Mouse (Mus musculus) cerebellum, adult 9-11 months (tissue): ENCODE results near the gene Ank3.
"Not testable (repeated sequence)": the region's sequence is repeated elsewhere in the genome, so short reads cannot be mapped to it uniquely, and the experiment has no call there.

ENCODE experiments used
- DNase-seq: peaks from one replicate; pipeline ENCODE4 v3.0.0; 2022

Ank3 gene

DNA sequence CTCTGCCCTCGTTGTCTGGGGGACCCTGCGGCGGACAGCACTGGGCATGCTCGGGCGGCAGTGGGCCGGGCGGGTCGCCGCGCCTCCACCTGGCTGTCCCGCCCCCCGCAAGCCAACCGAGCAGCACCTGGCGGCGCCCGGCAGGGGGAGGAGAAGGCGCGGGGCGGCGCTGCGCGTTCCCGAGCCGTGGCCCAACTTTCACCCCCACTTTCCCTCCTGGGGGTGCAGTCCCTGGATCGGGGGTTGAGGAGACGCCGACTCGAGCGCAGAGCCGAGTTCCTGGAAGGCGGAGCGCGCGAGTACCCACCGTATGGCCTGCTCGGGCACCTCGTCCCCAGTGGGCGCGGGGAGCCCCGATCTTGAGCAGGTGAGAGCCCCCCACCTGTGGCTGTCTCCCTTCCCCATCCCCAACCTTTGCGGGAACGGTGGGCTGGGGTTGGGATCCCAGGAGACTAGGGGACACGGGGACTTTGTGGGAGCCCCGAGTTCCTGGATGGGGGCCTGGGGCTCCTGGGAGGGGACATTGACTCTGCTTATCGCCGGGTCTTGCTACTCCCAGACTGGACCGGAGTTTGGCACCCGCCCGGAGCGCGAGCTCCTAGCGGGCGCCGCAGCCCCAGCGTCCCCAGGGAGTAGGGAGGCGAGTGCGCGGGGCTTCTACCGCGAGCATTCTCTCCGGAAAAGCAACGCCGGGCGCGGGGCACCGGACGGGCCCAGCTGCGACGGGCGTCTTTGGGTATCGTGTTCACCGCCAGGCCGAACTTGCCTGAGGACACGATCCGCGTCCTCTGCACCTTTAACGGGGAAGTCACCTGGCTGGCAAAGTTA, at the start of gene Ank3:
Gene Ank3, plus strand, starts transcription at position 11 of the 828 bp plus-strand sequence.
- no peak for DNase-seq

DNA sequence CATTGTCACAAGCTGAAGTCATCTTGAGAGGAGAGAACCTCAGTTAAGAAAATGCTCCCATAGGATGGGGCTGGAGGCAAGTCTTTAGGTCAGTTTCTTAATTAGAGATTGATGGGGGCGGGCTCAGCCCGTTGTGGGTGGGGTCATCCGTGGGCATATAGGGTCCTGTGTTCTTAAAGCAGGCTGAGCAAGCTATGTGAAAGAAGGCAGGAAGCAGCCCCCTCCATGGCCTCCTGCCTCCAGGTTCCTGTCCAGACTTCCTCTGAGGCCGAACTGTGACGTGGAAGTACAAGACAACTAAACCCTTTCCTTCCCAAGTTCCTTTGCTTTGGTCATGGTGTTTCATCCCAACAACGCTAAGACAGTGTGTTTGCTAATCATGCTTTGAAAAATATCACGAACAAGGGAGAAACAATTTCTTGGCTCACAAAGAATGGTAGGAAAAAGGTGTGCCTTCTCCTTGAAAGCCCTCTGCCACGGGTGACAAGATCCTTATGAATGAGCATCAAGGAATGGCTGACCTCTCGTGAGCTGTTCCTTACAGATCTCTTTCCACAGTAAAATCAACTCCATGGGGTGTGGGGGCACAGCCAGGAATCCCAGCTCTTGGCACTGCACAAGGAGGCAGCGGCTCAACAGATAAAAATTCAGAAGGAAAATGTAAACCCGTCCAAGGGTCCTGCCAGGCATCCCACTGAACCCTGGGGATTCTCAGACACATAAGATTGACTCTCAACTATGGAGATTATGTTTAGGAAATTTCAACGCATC, 47.3 kb upstream of the Ank3 start:
- DNase-seq: peak; percentile 14

DNA sequence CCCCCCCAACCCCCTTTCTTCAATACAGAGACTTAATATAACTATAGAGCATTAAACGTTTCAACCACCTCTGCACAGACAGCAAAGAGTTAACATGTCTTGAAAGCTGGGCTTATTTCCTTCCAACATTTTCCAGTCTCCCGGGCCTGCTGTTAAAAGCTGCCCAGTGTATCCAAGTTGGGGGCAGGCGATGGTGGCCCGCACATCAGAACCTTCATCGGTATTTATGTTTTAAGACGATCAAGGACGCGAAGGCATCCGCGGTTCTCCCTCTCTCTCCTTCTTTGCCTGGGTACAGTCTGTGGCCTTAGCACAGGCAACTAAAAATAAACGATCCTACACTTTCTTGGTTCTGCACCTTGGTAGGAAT, 46.7 kb upstream of the Ank3 start:
- no peak for DNase-seq

DNA sequence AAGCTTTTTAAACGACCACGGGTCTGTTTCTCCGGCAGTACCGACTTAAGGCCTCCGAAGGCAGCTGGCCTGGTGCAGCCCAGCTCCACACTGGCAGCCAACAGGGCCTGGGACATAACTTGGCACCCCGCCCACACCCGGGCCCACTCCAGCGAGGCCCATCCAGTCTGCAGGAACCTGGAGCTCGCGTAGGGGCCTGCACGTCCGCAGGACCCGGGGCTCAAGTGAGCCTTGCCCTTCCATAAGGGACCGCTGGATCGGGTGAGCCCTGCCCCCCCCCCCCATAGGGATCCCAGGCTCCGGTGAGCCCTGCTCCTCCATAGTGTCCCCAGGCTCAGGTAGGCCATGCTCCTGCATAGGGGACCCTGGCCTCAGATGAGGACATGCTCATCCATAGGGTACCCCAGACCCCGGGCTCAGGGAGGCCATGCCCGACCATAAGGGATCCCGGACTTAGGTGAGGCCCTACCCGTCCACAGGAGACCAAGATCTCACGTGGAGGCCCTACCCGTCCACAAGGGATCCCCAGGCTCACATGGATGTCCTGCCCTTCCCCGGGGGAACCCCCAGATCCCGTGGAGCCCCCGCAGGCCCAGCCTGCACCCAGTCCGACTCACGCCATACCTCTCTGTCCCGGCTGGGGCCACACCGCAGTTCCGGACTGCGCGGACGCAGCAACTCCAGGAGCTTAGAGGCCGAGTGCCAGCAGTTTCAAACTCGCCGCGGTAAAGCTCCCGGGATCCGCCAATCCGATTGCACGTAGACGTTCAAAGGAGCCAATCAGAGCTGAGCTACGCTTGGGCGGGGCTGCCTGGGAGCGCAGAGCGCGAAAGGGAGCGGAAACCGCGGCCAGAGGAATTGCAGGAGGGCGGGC, 46.1 kb upstream of the Ank3 start, which contains the start of gene Cdk1:
Gene Cdk1, minus strand, starts transcription at position 727 of the 874 bp plus-strand sequence.
- DNase-seq: peak; percentile 93

DNA sequence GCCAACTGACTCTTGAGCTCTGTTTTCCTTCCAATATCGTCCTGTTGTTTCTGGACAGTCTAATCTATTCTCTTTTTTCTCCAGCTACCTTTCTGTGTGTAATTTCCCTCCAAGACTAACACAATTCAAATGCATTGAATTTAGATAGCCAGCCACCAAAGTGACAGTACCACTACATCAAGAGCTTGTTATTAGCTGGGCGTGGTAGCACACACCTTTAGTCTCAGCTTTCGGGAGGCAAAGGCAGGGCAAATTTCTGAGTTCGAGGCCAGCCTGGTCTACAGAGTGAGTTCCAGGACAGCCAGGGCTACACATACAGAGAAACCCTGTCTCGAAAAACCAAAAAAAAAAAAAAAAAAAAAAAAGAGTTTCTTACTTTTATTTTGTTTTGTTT, 45.5 kb upstream of the Ank3 start:
- DNase-seq: not testable (repeated sequence)

DNA sequence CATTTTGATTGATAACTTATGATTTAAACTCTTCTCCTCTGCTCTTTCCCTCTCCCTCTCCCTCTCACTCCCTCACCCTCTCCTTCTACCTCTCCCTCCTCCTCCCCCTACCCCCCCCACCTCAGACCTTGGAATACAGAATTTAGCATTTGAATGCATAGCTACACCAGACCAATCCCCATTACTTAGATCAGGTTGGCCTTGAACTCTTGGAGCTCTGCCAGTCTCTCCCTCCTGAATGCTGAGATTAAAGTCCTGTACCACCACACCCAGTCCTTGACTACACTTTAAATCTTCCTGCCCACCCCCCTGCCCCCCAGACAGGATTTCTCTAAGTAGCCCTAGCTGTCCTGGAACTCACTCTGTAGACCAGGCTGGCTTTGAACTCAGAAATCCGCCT, 38.9 kb upstream of the Ank3 start:
- DNase-seq: no peak

DNA sequence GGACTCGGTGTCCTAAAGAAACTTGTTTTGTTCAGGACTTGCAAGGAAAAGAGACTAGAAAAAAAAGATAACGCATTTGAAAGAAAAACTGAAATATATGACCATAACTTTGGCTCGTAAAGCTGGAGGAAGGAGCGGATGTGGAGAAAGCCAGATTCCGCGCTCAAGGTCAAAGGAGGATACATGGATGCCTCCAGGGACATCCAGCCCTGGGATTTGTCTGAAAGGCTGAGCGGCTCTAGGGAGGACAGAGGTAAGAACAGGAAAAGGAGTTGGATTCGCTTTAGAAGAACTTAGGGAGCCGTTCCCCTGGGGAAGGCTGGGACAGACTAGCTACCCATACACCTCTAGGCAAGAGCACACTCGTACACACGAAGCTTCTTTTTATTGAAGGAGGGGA, 32.4 kb upstream of the Ank3 start:
- DNase-seq: no peak

DNA sequence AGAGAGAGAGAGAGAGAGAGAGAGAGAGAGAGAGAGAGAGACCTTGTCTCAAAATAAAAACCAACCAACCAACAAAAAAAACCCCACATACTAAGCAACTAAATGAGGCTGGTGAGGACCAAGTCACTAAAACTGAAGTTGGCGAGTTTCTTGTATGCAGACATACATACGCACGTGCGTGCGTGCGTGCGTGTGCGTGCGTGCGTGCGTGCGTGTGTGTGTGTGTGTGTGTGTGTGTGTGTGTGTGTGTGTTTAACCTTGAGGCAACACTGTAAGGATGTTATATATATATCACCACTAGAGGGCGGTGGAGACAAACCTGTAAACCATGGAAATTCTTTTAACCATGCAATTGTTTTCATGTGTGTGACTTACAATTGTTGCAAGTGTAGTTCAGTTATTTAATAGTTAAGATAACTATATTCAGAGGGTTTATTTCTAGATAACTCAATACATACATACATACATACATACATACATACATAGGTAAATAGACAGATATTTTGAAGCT, 31.6 kb upstream of the Ank3 start:
- no peak for DNase-seq

DNA sequence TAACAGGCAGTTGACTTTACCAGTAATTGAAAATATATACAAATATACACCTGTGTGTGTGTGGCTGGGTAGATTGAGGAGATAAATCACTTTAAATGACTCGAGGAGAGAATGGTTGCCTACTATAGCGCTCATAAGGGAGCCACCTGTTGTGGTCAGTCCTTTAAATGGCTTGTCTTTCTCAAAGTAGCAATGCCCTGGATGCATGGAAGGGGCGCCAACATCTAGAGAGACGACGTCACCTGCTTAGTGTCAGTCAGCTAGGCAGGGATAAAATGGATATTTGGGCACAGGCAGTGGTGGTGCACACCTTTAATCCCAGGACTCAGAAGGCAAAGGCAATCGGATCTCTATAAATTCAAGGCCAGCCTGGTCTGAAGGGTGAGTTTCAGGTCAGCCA, 29.3 kb upstream of the Ank3 start:
- no peak for DNase-seq

DNA sequence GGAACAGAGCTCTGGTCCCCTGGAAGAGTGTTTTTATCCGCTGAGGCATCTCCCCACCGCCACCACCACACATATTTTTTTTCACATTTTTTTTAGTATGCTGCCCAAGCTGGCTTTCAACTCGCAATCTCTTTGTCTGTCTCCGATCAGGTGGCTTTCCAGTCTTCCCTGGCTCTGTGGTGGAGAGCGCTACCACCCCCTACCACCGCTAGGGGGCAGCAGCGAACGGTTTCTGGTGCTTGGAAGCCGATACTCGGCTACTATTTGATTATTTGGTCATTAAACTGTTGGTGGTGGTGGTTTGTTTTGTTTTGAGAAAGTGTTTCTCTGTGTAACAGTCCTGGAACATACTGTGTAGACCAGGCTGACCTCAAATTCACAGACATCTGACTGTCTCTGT, 27.1 kb upstream of the Ank3 start:
- DNase-seq: no peak

DNA sequence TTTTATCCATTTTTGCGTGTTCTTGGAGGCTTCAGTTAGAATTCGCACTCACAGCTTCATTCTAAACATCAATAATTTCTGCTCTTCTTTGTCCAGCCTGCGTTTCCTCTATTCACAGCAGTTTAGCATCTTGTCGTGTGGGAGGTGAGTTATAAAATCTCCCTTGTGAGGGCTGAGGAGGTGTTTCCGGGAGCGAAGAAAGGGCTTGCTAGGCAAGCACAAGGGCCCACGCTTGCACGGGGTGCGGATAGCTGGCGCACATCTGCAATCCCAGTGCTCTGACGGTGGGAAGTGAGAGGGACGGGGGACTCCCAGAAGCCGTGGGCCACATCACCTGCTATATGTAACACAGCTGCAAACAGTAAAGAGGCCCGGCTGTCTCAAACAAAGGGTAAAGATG, 26.5 kb upstream of the Ank3 start:
- DNase-seq: no peak

DNA sequence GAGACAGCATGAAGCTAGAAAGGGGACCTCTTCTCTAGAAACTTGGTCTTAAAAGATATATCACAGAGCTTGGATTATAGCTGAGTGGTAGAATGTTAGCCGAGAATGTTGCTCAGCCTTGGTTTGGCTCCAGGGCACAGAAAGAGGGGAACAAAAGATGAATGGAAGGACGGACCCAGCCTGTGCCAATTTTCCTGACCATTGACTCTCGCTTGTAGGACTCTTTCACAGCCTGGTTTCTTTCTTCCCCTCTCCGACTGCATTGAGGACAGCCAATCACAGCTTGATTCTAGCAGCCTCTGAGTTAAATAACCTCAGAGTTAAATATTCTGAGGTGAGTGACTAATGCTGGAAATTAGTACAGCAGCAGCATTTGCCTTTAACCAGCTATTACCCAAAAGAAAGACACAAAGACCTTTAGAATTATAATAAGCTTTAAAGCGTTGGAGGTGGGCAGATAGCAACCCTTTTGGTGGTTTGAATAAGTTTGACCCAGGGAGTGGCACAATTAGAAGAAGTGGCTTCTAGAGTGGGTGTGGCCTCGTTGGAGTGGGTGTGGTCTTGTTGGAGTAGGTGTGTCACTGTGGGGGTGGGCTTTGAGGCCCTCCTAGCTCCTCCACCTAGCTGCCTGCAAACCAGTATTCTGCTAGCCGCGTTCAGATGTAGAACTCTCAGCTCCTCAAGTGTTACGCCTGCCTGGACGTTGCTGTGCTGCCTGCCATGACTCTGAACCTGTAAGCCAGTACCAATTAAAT, 24.6 kb upstream of the Ank3 start:
- no peak for DNase-seq

DNA sequence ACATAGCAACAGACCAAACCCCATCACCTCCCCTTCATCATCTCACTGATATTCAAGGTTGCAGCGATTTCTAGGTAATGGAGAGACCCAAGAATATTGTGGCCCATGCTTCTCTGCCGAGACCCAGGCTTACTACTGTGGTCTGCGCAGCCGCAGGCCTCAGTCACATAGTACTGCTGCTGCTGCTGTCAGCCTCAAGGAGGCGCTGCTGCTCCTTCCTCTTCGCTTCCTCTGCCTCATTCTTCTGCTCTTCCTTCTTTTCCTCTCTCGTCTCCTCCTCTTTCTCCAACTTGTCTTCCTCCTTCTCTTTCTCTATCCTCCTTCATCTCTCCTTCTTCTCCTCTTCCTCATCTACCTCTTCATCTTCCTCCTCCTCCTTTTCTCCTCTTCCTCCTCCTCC, 23.4 kb upstream of the Ank3 start:
- DNase-seq: no peak

DNA sequence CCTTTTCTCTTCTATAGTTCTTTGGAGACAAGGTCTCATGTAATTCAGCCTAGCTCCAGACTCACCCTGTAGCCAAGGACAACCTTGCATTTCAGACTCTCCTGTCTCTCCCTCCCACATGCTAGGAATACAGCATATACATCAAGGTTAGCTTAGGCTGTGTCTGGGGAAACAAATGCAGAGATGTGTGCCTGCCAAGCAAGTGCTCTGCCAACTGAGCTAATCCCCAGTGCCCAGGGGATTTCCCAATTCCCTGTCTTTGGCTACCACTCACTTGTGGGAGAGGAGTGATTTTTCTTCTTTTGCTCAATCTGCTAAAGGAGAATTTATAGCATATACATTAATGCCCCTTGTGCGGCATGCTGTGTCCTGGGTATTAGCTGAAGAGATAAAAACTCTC, 15.4 kb upstream of the Ank3 start:
- no peak for DNase-seq

DNA sequence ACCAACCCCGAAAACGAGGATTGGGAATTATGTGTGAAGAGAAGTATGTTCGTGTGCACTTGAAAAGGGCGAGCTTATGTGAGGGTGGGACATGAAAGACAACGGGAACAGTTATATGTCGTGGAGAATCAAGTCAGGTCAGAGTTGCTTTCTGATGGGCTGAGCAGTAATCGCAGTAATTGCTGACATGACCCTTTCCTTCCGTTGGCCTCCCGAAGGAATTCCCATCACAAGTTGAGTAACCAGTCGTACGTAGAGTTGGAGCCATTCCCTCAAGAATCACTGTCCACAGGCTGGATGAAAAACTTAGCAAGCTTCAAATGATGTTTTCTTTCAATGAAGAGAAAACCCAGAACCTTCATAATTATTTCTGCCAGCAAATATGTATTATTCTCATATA, 13.9 kb upstream of the Ank3 start:
- DNase-seq: no peak

DNA sequence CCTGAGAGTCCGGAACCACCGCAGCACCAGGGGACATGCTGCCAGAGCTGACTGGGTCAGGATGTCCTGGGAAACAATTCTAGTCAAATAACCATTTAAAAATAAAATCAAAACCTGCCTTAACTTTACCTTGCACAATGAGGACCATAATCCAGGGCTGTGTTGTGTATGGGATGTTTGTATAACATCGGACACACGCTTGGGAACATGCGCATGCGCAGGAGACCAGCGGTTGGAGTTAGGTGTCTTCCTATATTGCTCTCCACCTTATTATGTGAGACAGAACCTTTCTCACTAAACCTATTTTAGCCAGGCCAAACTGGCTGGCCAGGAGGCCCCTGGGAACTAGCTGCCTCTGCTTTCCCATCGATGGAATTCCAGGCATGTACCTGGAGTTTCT, 13.4 kb upstream of the Ank3 start:
- no peak for DNase-seq

DNA sequence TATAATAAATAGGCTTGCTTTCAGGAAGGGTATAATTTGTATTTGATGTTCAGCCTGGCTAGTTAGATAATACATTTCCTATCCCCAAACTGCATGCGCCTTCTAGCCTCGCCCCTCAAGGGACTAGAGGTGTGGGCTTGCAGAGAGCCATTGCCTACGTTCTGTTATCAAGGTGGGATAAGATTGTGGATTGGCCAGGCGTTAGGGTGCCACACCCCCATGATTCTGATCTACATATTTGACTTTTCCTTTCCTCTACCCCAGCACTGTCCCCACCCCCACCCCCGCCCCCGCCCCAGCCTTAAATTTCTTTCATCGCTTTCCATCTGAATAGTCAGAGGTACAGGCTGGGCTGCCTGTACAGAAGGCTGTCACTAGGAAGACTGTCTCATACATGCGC, 11.8 kb upstream of the Ank3 start:
- no peak for DNase-seq

DNA sequence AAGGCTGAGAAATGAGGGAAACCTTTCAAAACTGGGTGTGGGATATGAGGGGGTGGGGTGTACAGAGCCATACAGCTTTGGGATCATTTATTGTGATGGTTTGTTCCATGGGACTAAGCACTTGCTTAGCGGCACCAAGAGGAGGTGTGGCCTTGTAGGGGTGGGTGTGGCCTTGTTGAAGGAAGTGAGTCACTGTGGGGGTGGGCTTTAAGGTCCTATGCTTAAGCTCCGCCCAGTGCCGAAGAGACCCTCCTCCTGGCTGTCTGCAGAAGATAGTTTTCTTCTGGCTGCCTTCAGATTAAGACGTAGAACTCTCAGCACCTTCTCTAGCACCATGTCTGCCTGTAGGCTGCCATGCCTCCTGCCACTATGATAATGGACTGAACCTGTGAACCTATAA, 9.1 kb upstream of the Ank3 start:
- DNase-seq: no peak

DNA sequence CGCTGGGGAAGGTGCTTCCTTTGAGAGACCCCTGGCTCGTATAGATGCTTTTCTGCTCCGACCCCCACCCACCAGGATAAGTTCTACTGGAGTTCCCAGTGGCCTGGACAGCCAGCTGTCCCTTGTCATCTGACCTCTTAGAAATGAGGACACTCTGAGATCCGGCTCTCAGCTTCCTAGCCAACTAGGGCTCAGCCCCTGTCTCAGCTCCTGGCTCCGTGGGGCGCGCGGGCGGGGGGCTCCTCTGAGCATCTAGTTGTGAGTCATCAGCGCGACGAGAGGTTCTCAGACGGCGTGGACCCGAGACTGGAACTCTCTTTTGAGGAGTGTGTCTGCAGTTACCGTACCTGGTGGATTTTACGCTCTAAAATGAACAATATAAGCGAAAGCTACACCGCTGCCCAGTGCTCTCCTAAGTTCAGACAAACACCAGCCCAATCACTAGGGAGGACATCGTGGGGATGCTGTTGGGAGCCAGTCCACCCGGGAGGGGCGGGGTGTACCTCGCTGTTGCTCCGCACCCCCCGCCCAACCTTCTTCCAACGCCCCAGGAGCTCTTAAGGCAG, 293 bp upstream of the Ank3 start:
- DNase-seq: no peak

DNA sequence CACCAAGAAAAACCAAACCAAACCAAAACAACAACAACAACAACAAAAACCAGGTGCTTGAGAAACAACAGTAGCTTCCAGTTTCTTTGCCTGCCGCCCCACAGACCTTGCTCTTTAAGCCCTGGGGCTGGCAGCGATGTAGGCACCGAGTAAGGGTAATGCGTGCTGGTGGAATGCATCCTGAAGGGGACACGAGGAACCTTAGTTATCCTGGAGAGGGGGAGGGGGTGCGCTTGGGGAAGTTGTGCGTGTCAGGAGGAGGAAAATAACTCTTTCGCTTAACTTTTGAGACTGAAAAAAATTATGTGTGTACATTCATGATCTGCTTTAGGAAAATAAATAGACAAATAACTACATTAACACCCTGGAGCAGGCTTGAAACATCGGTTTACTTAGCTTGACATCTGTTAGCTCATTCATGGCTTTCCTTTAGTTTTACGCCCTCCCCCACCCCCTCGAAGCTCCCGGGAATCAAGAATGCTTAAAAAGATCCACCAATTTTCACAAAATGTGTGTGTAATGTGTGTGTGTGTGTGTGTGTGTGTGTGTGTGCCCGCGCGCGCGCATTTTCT, 1.3 kb downstream of the Ank3 start:
- DNase-seq: no peak

DNA sequence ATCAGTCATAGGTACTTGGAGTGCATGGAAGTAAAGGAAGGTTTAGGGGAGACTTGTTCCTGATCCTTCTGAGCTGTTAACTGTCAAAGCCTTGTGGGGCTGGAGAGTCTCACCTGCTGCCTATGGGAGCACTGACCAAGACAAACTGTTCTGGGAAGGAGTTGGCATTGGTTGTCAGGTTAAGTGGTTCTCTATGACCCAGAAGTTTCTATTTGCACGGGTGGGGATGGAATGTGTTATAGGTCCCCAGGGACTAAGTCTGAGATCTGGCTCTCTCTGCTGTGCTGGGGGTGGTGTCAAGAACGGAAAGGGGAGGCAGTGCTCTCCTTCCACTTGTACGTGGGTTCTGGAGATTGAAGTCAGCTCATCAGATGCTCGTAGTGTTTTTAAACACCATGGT, 6.9 kb downstream of the Ank3 start:
- no peak for DNase-seq

DNA sequence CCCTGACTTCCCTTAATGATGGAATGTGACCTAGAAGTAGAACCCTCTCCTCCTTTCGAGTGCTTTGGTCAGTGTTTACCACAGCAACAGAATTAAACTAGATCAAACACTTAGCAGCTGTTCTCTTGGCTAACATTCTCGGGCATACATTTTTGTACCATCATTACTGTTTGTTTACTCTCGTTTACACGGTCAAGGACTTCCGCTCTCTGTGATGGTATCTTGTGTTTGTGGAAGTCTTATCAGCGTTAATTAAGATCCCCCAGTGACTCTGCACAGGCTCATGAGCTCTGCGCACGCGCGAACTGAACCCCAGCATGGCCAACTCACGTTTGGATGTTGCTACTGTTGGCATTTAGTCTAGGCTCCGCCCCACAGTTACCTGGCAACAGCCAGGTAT, 16.3 kb downstream of the Ank3 start:
- no peak for DNase-seq
